Mouse (Mus musculus) MN1 (cell line): ENCODE measurements around the gene Rad54l.

Experiments used
- DNase-seq: peaks from one replicate; pipeline ENCODE4 v3.0.0-alpha.2; 2016; ENCODE audit warnings: low spot score

The Rad54l gene

DNA sequence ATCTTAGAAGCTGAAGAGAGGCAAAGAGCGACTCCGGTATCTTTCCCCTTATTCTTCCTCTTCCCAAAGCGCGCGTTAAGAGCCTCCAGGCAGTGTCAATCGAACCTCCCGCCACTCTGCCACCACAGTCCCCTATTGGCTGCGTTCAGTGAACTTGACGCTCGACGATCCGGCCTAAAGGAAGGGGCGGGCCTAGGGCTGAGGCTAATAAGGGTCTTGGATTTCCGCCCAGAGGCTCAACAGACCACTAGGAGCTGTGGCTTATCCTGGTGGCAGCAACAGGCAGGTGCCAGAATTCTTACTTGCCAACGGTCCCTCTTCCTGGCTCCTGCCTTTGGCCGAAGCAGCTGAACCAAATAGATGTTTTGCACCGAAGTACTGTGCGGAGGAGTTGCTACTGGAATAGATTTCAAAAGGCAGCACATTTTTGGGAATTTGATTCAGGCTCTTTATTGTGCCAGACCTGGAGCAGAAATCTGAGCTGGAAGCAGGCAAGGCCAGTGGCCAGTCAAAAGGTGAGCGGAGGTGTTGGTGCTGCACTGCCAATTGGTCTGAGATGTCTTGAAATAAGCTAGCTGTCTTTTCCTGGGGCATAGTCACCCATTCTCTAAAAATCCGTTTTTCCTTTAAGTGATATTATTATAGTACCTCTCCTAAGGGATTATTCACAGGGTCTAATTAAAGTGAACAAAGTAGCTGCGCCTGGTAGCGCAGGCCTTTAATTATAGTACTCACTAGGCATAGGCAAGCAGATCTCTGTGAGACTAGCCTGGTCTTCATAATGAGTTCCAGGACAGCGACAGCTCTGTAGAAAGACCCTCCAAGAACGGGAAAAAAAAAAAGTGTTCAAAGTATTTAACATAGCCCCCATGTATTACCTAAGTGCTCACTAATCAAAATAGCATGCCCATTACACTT is at the start of gene Rad54l, which contains the start of gene Pomgnt1:
Gene Rad54l, minus strand, starts transcription at position 89 of the 918 bp plus-strand sequence.
Gene Pomgnt1, plus strand, starts transcription at position 239 of the 918 bp plus-strand sequence.
- peak; percentile 91 for DNase-seq

GRCm38 (mm10) chr4:116173072-116173471 is 49.6 kb upstream of the Rad54l start, which contains the start of the genes 1700042G07Rik and Gm49337:
1700042G07Rik (plus strand) TSS chr4:116173372.
Gm49337 (plus strand) TSS chr4:116173384.
- no peak for DNase-seq

DNA sequence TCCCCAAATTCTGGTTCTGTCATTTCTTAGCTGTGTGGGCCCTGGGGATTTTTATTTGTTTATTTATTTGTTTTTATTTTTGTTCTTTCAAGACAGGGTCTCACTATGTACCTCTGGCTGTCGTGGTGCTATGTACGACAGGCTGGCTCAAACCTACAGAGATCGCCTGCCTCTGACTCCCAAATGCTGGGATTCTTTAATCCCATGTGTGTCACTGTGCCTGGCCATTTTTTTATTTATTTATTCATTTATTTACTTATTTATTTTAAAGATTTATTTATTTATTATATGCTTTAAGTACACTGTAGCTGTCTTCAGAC is 45.8 kb upstream of the Rad54l start:
- DNase-seq = no peak

- DNase-seq = peak; percentile 50
Observed at GRCm38 (mm10) chr4:116168617-116169352, 45.3 kb upstream of the Rad54l start.

- no peak for DNase-seq
Observed at GRCm38 (mm10) chr4:116167404-116167803, 43.9 kb upstream of the Rad54l start, which contains the start of gene Tspan1. Tspan1 (minus strand) TSS chr4:116167601.

- no peak for DNase-seq
Observed at GRCm38 (mm10) chr4:116165708-116166407, 42.4 kb upstream of the Rad54l start.

DNA sequence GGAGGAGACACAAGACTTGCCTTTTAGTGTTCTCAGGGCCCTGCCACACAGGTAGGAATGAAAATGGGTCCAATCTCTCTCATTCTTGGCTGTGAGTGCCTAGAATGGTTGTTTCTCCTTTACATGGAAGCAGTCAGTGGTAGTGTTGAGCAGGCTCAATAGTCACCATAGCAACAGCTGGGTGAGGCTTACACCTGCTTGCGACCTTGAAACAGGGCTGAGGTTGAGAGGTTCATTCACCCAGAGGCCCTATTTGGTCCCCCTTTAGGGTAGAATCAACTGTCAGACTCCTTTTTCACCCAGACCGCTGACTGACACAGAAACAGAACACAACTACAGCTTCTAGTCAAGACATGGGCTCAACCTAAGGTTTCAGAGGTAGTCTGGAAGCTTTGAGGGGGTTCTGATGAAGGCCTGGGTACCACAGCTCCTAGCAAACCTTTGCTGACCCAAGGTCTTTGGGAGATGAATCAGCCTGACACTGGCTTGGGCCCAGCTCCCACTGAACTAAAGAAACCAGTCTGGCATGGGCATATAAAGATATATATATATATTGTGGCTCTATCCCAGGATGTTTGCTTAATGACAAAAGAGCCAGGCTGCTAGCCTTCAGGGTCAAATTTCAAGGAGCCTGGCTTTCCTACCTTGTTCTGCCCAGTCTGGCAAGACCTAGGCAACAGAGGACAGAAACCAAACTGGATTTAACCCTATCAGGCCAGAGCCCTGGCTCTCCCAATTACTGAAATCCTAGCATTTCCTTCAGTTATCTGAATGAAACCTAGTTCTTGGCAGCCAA is 41.5 kb upstream of the Rad54l start:
- no peak for DNase-seq

GRCm38 (mm10) chr4:116162142-116162541 is 38.7 kb upstream of the Rad54l start:
- DNase-seq = no peak

GRCm38 (mm10) chr4:116160769-116161168 is 37.3 kb upstream of the Rad54l start:
- no peak for DNase-seq

DNA sequence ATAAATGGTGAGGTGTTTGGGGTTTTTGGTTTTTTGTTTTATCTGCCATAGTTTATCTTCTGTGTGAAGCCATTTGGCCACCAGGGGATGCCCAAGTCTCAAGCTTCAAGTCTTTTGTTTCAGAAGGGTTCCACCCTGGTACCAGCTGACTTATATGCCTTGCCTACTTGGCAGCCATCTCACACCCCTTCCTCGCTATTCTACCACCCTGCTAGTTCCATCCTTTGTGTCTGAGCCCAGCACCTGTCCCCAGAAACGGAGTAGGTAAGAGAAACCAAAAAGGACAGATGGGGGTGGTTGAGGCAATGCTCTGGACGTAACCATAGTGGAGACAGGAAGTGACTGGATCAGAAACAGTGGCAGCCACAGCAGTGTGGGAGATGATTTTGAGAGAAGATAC is 36.4 kb upstream of the Rad54l start:
- DNase-seq = peak; percentile 25

GRCm38 (mm10) chr4:116157882-116158281 is 34.4 kb upstream of the Rad54l start:
- DNase-seq = no peak

DNA sequence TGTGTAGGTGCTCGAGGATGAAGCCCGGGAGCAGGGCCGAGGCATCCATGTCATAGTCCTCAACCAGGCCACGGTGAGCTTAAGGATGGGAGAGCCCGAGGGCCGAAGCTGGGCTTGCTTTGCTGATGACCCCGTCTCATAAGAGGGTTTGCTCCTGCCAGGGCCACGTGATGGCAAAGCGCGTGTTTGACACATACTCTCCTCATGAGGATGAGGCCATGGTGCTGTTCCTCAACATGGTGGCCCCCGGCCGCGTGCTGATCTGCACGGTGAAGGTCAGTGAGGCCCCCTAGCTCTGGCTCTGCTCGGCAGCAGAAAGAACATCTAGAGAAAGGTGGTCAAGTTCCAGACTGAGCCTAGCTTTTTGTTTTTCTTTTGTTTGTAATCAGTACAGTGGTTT is 29.2 kb upstream of the Rad54l start:
- no peak for DNase-seq

DNA sequence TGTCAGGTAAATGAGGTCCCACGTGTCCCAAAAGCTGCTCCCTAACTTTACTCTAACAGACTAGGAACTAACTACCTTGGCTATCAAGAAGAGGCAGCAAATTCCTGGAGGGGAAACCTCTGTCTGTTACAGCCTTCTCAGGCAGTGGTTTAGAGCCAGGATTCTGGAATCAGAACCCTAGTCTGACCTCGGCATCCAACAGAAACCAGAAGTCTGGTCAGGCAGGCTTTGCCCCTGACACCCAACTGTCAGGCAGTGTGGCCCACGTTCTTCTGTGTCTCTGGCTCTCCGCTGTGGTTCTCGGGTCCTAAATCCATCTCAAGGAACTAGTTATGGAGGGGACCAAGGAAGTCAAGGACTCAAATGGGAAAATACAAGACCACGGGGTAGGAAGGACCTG is 27.7 kb upstream of the Rad54l start, which contains the start of gene Lurap1:
Gene Lurap1, minus strand, starts transcription at position 101 of the 400 bp plus-strand sequence.
- no peak for DNase-seq

DNA sequence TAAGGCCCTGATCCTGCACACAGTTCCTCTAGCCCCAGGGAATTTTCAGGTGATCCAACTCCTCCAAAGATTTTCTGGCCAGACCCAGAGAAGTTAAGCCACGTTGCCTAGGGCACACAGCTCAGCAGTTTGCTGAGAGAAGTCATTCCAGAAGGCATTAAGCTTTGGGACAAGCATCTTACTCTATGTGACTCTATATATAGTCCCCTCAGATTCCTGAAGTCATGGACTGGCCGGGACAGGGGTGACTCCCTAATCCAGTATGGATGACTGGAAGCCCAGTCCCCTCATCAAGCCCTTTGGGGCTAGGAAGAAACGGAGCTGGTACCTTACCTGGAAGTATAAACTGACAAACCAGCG is 27.4 kb upstream of the Rad54l start:
- no peak for DNase-seq

- peak; percentile 67 for DNase-seq
Observed at GRCm38 (mm10) chr4:116150156-116150861, 26.8 kb upstream of the Rad54l start.

GRCm38 (mm10) chr4:116149812-116150155 is 26.3 kb upstream of the Rad54l start:
- DNase-seq = no peak

- DNase-seq = peak; percentile 32
Observed at GRCm38 (mm10) chr4:116143891-116144717, 20.6 kb upstream of the Rad54l start.

DNA sequence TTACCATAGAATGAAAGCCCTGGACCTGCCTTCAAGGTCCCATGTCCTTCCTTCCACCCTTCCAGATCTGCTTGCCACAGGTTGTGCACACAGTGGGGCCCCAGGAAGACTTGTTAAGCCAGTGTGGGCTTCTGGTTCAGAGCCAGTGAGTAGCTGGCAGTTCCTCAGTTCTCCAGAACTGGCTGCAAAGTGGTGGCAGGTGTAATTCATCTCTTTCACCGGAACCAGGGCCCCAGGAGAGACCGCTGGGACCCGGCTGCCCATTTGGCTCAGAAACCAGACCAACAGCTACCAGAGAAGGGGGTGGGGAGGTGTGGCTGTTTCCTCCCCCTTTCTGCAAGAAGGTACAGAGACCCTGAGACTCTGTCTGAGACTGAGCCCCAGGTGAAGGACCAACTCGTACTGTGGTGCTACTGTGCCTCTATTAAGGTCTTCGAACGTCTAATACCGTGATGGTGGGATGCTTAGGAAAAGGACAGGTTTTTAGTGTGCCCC is 19.9 kb upstream of the Rad54l start:
- DNase-seq = no peak

- no peak for DNase-seq
Observed at GRCm38 (mm10) chr4:116142269-116142668, 18.8 kb upstream of the Rad54l start.

DNA sequence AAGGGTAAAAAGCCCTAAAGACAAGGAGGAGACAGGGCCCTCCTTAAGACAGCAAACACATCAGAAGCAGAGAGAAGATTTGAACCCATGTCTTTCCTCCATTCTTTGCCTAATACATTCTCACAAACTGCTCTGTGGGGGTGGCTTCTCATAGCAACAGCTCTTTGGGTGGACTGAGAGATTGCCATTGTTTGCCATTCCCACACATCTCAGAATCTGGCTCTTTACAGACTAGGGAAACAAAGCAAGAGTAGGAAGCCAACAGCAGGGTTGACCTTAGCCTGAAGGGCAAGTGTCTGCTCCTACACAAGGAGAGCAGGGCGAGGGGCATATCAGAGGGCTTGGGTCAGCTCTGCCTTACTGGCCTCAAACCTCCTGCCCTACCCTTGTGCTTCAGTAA is 18.2 kb upstream of the Rad54l start:
- DNase-seq = no peak
